In the genomic region with DNA sequence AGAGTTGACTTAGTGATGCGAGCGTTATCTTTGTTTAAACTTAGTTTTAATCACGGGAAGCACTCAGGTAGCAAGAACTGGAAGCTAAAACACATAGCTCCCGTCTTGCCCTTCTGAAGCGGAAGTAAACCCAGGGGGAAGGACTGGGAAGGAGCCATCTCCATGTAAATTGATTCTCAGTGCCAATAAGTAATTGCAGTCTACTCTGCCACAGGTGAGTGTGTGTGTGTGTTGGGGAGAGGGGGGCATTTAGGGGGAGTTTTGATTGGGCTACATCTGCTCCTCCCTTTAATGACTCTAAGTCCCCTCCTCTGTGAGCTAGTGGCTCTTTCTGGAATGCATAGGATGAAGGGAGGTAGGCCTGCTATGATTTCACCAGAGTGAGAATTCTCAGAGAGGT, we compare ENCODE assay signal across 26 mouse cellular contexts. TPM values are rescaled to one million over a fixed set of nuclear protein-coding genes. Genes with fewer than 3 reads are reported as not detected.
A peak's percentile ranks its signal among the peaks of the same experiment; 100 is the strongest.
DNase-seq lines count a peak whose midpoint lies in the region; ATAC-seq and TF ChIP-seq lines count a peak whose summit lies in the region.
"Had no signal": no experiment of that assay in that cellular context is flagged by ENCODE, and none has a peak within 500 bp of the region (broad histone marks: within the 10 kb centered on the region; RNA-seq: fewer than 3 reads in every experiment).

No protein-coding gene starts in this region.

- peaks cover 18% of the 10 kb centered on the region for H3K4me1 ChIP-seq in forebrain, embryonic 12.5 days
- H3K4me1 ChIP-seq in forebrain, postnatal 0 days (ENCODE audit: insufficient read depth): peaks cover 5% of the 10 kb centered on the region; the same call in 1 of the 2 replicates
- H3K4me1 ChIP-seq in neural tube, embryonic 12.5 days: peaks cover 17% of the 10 kb centered on the region; the same call in 1 of the 2 replicates
- H3K4me1 ChIP-seq in neural tube, embryonic 15.5 days: peaks cover 14% of the 10 kb centered on the region
- peaks cover 22% of the 10 kb centered on the region for H3K4me1 ChIP-seq in midbrain, embryonic 13.5 days (replicated peaks)
- H3K4me1 ChIP-seq: liver, embryonic 12.5 days; lung, embryonic 15.5 days had no signal

- no peak for TF ChIP-seq CTCF in forebrain, postnatal 0 days (IDR thresholded peaks at IDR 0.05; ENCODE audit: low read depth)

- 59% methylated on average over 5 of the region's 5 CpGs for WGBS in forebrain, embryonic 12.5 days
- WGBS in forebrain, postnatal 0 days: 65% methylated on average over 5 of the region's 5 CpGs
- WGBS in neural tube, embryonic 12.5 days: 36% methylated on average over 5 of the region's 5 CpGs
- WGBS in neural tube, embryonic 15.5 days: 26% methylated on average over 5 of the region's 5 CpGs
- WGBS in midbrain, embryonic 13.5 days: 71% methylated on average over 5 of the region's 5 CpGs

- H3K4me3 ChIP-seq in forebrain, embryonic 12.5 days (replicated peaks): no peak overlapping the region
- H3K4me3 ChIP-seq in forebrain, postnatal 0 days (ENCODE audit: low read depth, low read length): no peak overlapping the region
- H3K4me3 ChIP-seq in neural tube, embryonic 12.5 days: no peak overlapping the region
- H3K4me3 ChIP-seq in neural tube, embryonic 15.5 days (replicated peaks): no peak overlapping the region
- H3K4me3 ChIP-seq in midbrain, embryonic 13.5 days (replicated peaks): no peak overlapping the region
- H3K4me3 ChIP-seq: erythroblast, embryonic 14.5 days; heart, embryonic 13.5 days; left cerebral cortex, adult 2 months; liver, embryonic 12.5 days; lung, embryonic 15.5 days had no signal

- 0 out of 2 replicates have a peak, but pooled peaks cover 3% of the 10 kb centered on the region for H3K27me3 ChIP-seq in forebrain, embryonic 12.5 days
- no peaks in the 10 kb centered on the region for H3K27me3 ChIP-seq in forebrain, postnatal 0 days (ENCODE audit: insufficient read depth, low read length)
- H3K27me3 ChIP-seq in neural tube, embryonic 12.5 days (replicated peaks): no peaks in the 10 kb centered on the region
- H3K27me3 ChIP-seq in neural tube, embryonic 15.5 days (replicated peaks): no peaks in the 10 kb centered on the region
- H3K27me3 ChIP-seq in midbrain, embryonic 13.5 days: no peaks in the 10 kb centered on the region
- H3K27me3 ChIP-seq: CH12.LX; heart, embryonic 13.5 days; liver, embryonic 12.5 days; lung, embryonic 15.5 days had no signal

- H3K9ac ChIP-seq in forebrain, embryonic 12.5 days: no peak overlapping the region
- no peak overlapping the region for H3K9ac ChIP-seq in forebrain, postnatal 0 days
- H3K9ac ChIP-seq in neural tube, embryonic 12.5 days: no peak overlapping the region
- no peak overlapping the region for H3K9ac ChIP-seq in neural tube, embryonic 15.5 days (replicated peaks)
- H3K9ac ChIP-seq in midbrain, embryonic 13.5 days (replicated peaks): no peak overlapping the region
- H3K9ac ChIP-seq: heart, embryonic 13.5 days; liver, embryonic 12.5 days; lung, embryonic 15.5 days had no signal

- no peaks in the 10 kb centered on the region for H3K9me3 ChIP-seq in forebrain, embryonic 12.5 days
- H3K9me3 ChIP-seq in forebrain, postnatal 0 days (ENCODE audit: low read length): no peaks in the 10 kb centered on the region
- no peaks in the 10 kb centered on the region for H3K9me3 ChIP-seq in neural tube, embryonic 12.5 days
- no peaks in the 10 kb centered on the region for H3K9me3 ChIP-seq in neural tube, embryonic 15.5 days (replicated peaks)
- no peaks in the 10 kb centered on the region for H3K9me3 ChIP-seq in midbrain, embryonic 13.5 days
- H3K9me3 ChIP-seq: heart, embryonic 13.5 days; liver, embryonic 12.5 days; lung, embryonic 15.5 days had no signal

- H3K4me2 ChIP-seq in forebrain, embryonic 12.5 days: no peak overlapping the region
- no peak overlapping the region for H3K4me2 ChIP-seq in forebrain, postnatal 0 days (ENCODE audit: low read depth)
- H3K4me2 ChIP-seq in neural tube, embryonic 12.5 days (replicated peaks): peak overlapping the region; percentile 34
- H3K4me2 ChIP-seq in neural tube, embryonic 15.5 days: no peak overlapping the region
- no peak overlapping the region for H3K4me2 ChIP-seq in midbrain, embryonic 13.5 days (replicated peaks)
- H3K4me2 ChIP-seq: heart, embryonic 13.5 days; liver, embryonic 12.5 days; lung, embryonic 15.5 days had no signal

- no peak for ATAC-seq in forebrain, embryonic 12.5 days (ENCODE audit: low FRiP score)
- ATAC-seq in forebrain, postnatal 0 days: no peak
- ATAC-seq in neural tube, embryonic 12.5 days (ENCODE audit: low FRiP score, low read depth): peak; percentile 46; the same call in 1 of the 2 replicates
- ATAC-seq in neural tube, embryonic 15.5 days (ENCODE audit: low FRiP score): no peak
- 0 out of 2 replicates have a peak, but pooled peaks have one; percentile 17 for ATAC-seq in midbrain, embryonic 13.5 days
- ATAC-seq: liver, embryonic 12.5 days had no signal

- DNase-seq in forebrain, postnatal 0 days: no peak
- DNase-seq in ovary, postnatal 14 days (ENCODE audit: low spot score): no peak
- no peak for DNase-seq in testis, postnatal 14 days (ENCODE audit: low spot score)
- DNase-seq: cerebellum, adult 2 months; gastrocnemius, postnatal 10 days; heart, adult 18-20 months; kidney, adult 9 months; kidney, postnatal 36 days; layer of hippocampus, adult 9-11 months; lung, postnatal 4 days; right cerebral cortex, postnatal 25 days; thymus, adult 18-20 months had no signal

- no peaks in the 10 kb centered on the region for H3K36me3 ChIP-seq in forebrain, embryonic 12.5 days (replicated peaks)
- H3K36me3 ChIP-seq in forebrain, postnatal 0 days (ENCODE audit: insufficient read depth): no peaks in the 10 kb centered on the region
- no peaks in the 10 kb centered on the region for H3K36me3 ChIP-seq in neural tube, embryonic 12.5 days
- no peaks in the 10 kb centered on the region for H3K36me3 ChIP-seq in neural tube, embryonic 15.5 days
- no peaks in the 10 kb centered on the region for H3K36me3 ChIP-seq in midbrain, embryonic 13.5 days
- H3K36me3 ChIP-seq: heart, embryonic 13.5 days; liver, embryonic 12.5 days; lung, embryonic 15.5 days had no signal

- H3K27ac ChIP-seq in forebrain, embryonic 12.5 days: peak overlapping the region; percentile 37
- H3K27ac ChIP-seq in forebrain, postnatal 0 days (ENCODE audit: low read depth, low read length): no peak overlapping the region
- no peak overlapping the region for H3K27ac ChIP-seq in neural tube, embryonic 12.5 days
- no peak overlapping the region for H3K27ac ChIP-seq in neural tube, embryonic 15.5 days (replicated peaks)
- peak overlapping the region; percentile 62; the same call in 1 of the 2 replicates for H3K27ac ChIP-seq in midbrain, embryonic 13.5 days
- H3K27ac ChIP-seq: heart, embryonic 13.5 days; left cerebral cortex, adult 2 months; liver, embryonic 12.5 days; lung, embryonic 15.5 days had no signal

RNA-seq across cellular contexts. Expression of a gene that starts 39.6 kb away (rescaled TPM):
- polyA plus RNA-seq in forebrain, embryonic 12.5 days (2016; fragmentation: Nextera tagmentation; extraction: Ambion mirVana): 6.9 and 8.6 TPM in 2 replicates
- total RNA-seq in forebrain, postnatal 0 days (2014; rRNA removed): 0.62 and 6.8 TPM in 2 replicates
- polyA plus RNA-seq in forebrain, postnatal 0 days (2015; fragmentation: Nextera tagmentation; extraction: Ambion mirVana): 3.4 and 5.5 TPM in 2 replicates
- 11.3 and 15.2 TPM in 2 replicates for polyA plus RNA-seq in neural tube, embryonic 12.5 days (2016; fragmentation: Nextera tagmentation; extraction: Ambion mirVana)
- 15.9 and 21.9 TPM in 2 replicates for polyA plus RNA-seq in neural tube, embryonic 15.5 days (2015; fragmentation: Nextera tagmentation; extraction: Ambion mirVana)
- polyA plus RNA-seq in midbrain, embryonic 13.5 days (2015; fragmentation: Nextera tagmentation; extraction: Ambion mirVana): 1.1 and 1.2 TPM in 2 replicates
- total RNA-seq: CH12.LX; MEL; neutrophil, adult 5-6 weeks had no signal
- polyA plus RNA-seq: erythroblast, embryonic 14.5 days; intestine, embryonic 14.5 days; liver, embryonic 12.5 days; spleen, adult 2 months had no signal

Comparison
In these comparisons a context has a peak if more than half of its experiments do, and no peak if none do; other contexts are left out.
1. ATAC-seq: peak in neural tube, embryonic 12.5 days (single experiment) and midbrain, embryonic 13.5 days (single experiment); none in forebrain, embryonic 12.5 days (single experiment), forebrain, postnatal 0 days (single experiment) and neural tube, embryonic 15.5 days (single experiment).
2. H3K27ac ChIP-seq: peak in forebrain, embryonic 12.5 days (single experiment) and midbrain, embryonic 13.5 days (single experiment); none in forebrain, postnatal 0 days (single experiment), neural tube, embryonic 12.5 days (single experiment) and neural tube, embryonic 15.5 days (single experiment).